9 mouse cellular contexts compared by ENCODE assay signal in genomic region chr17:44814508-44815175, GRCm38 (mm10). TPM values are rescaled to one million over a fixed set of nuclear protein-coding genes. Genes with fewer than 3 reads are reported as not detected.
A peak's percentile ranks its signal among the peaks of the same experiment; 100 is the strongest.
DNase-seq lines count a peak whose midpoint lies in the region; ATAC-seq and TF ChIP-seq lines count a peak whose summit lies in the region.
"Had no signal": no experiment of that assay in that cellular context is flagged by ENCODE, and none has a peak within 500 bp of the region (broad histone marks: within the 10 kb centered on the region; RNA-seq: fewer than 3 reads in every experiment).

TSS of gene Runx2 (minus strand) at chr17:44814797.

- DNase-seq in adrenal gland, adult 2 months, result peak; percentile 31
- DNase-seq in adrenal gland, postnatal 4 days (ENCODE audit: low spot score in 2 of 2), result no peak
- DNase-seq in left cerebral cortex, adult 2 months (ENCODE audit: extremely low spot score in 1 of 2, low spot score in 2 of 2), result no peak
- DNase-seq in left cerebral cortex, adult 18-20 months (ENCODE audit: low spot score in 2 of 2), result no peak
- DNase-seq in lung, postnatal 36 days, result peak; percentile 17
- no peak for DNase-seq in ovary, postnatal 36 days (ENCODE audit: low spot score)
- DNase-seq in cerebellum, adult 2 months, result no peak

- intact Hi-C loops in left cerebral cortex, adult 2 months (cut with DNase I), result no loop called here

- H3K4me3 ChIP-seq in left cerebral cortex, adult 2 months, result peak within 1 kb of the TSS; percentile 32
- peak within 1 kb of the TSS; percentile 42 for H3K4me3 ChIP-seq in embryonic facial prominence, embryonic 13.5 days
- no peak within 1 kb of the TSS for H3K4me3 ChIP-seq in cerebellum, adult 2 months (replicated peaks; ENCODE audit: insufficient read depth, low read depth, low read length)

- no peak within 1 kb of the TSS for H3K27ac ChIP-seq in left cerebral cortex, adult 2 months
- peak within 1 kb of the TSS; percentile 74 for H3K27ac ChIP-seq in embryonic facial prominence, embryonic 13.5 days
- no peak within 1 kb of the TSS for H3K27ac ChIP-seq in cerebellum, adult 2 months (ENCODE audit: insufficient read depth, low read length)

- H3K27me3 ChIP-seq in embryonic facial prominence, embryonic 13.5 days, result no peaks in the 10 kb centered on the region
- H3K27me3 ChIP-seq in cerebellum, adult 2 months (ENCODE audit: control insufficient read depth, insufficient read depth, low read length), result no peaks in the 10 kb centered on the region

- H3K36me3 ChIP-seq in embryonic facial prominence, embryonic 13.5 days, result no peaks in the 10 kb centered on the region

- H3K4me2 ChIP-seq in embryonic facial prominence, embryonic 13.5 days, result peak within 1 kb of the TSS; percentile 52

- 23% methylated on average over 3 of the region's 3 CpGs for WGBS in embryonic facial prominence, embryonic 13.5 days
- WGBS in cerebellum, adult 2 months, result 63% methylated on average over 3 of the region's 3 CpGs

- no peak for TF ChIP-seq CTCF in left cerebral cortex, adult 2 months (IDR thresholded peaks at IDR 0.05)
- TF ChIP-seq CTCF in cerebellum, adult 2 months (IDR thresholded peaks at IDR 0.05; ENCODE audit: borderline replicate concordance, insufficient read depth, low read depth, low read length), result no peak

- H3K9me3 ChIP-seq in embryonic facial prominence, embryonic 13.5 days, result no peaks in the 10 kb centered on the region

- TF ChIP-seq POLR2A in cerebellum, adult 2 months (IDR thresholded peaks at IDR 0.05; ENCODE audit: borderline replicate concordance, insufficient read depth, low read length), result no peak

- H3K9ac ChIP-seq in embryonic facial prominence, embryonic 13.5 days, result peak within 1 kb of the TSS; percentile 63

- H3K4me1 ChIP-seq in embryonic facial prominence, embryonic 13.5 days, result peaks cover 24% of the 10 kb centered on the region
- H3K4me1 ChIP-seq in cerebellum, adult 2 months (ENCODE audit: control insufficient read depth, insufficient read depth, low read length), result no peaks in the 10 kb centered on the region

- ATAC-seq in embryonic facial prominence, embryonic 13.5 days (ENCODE audit: insufficient number of reproducible peaks, insufficient read depth, low FRiP score, low TSS enrichment, low read depth), result peak; percentile 72; the same call in 1 of the 2 replicates
- ATAC-seq: inflammation-experienced regulatory T-cells, adult 6 months had no signal

RNA-seq across cellular contexts. Expression of gene Runx2, which starts in this region (rescaled TPM):
- 10 to 100 TPM; 16.8 to 31.0 TPM for total RNA-seq in adrenal gland, adult 2 months (2021)
- polyA plus RNA-seq in adrenal gland, adult 2 months (2012; rRNA removed), result 21.5 and 32.5 TPM in 2 replicates
- 1 to 10 TPM; 7.3 to 8.8 TPM for total RNA-seq in adrenal gland, postnatal 4 days (2021)
- total RNA-seq in left cerebral cortex, adult 2 months (2021), result 10 to 100 TPM; 12.3 to 15.8 TPM
- total RNA-seq in left cerebral cortex, adult 18-20 months (2021), result 10 to 100 TPM in 1 of 2 experiments, 1 to 10 TPM in 1; 9.7 to 10.2 TPM
- 40.2 and 41.5 TPM in 2 replicates for polyA plus RNA-seq in embryonic facial prominence, embryonic 13.5 days (2015; fragmentation: Nextera tagmentation; extraction: Ambion mirVana)
- polyA plus RNA-seq in cerebellum, adult 2 months (2012; rRNA removed), result 0.68 and 0.95 TPM in 2 replicates

Comparison
In these comparisons a context has a peak if more than half of its experiments do, and no peak if none do; other contexts are left out.
1. RNA of gene Runx2 (polyA plus RNA-seq): 40.2 to 41.5 TPM in embryonic facial prominence, embryonic 13.5 days and 21.5 to 32.5 TPM in adrenal gland, adult 2 months; 0.68 to 0.95 TPM in cerebellum, adult 2 months; every median in the first group is over 10 times any median in the second.
2. DNase-seq: peak in adrenal gland, adult 2 months (single experiment) and lung, postnatal 36 days (single experiment); none in adrenal gland, postnatal 4 days (0 of 2), left cerebral cortex, adult 2 months (0 of 2), left cerebral cortex, adult 18-20 months (0 of 2), ovary, postnatal 36 days (single experiment) and cerebellum, adult 2 months (0 of 2).